Mouse (Mus musculus) stomach, postnatal 0 days (tissue): ENCODE measurements at regions not wholly inside any gene's neighbourhood (a gene's known extent, or its start where the extent isn't known, plus 50 kb on each side); places are given as distances from the start of the nearest gene placed in this dataset.

ENCODE experiments used
- ATAC-seq: fragments of 200-750 bp; cut with Nextera tagmentation; 2 replicates; pipeline ENCODE4 v1.8.0; 2017; ENCODE audit not compliant: low FRiP score, low TSS enrichment
- DNase-seq: peaks from one replicate; pipeline ENCODE4 v3.0.0-alpha.2; 2016; ENCODE audit warnings: low spot score
- H3K27ac ChIP-seq: fragments of 300-500 bp; sonication (generic); replicated peaks from 2 replicates; pipeline ENCODE4 v1.5.1; 2014; ENCODE audit warnings: mild to moderate bottlenecking, control low read depth
- H3K27me3 ChIP-seq: fragments of 300-500 bp; sonication (generic); 2 replicates; pipeline ENCODE4 v1.6.1; 2014; ENCODE audit warnings: low read length; ENCODE audit not compliant: control insufficient read depth, insufficient read depth
- H3K36me3 ChIP-seq: fragments of 300-500 bp; sonication (generic); 2 replicates; pipeline ENCODE4 v1.6.1; 2014; ENCODE audit warnings: low read length, mixed read lengths; ENCODE audit not compliant: control insufficient read depth, insufficient read depth
- H3K4me1 ChIP-seq: fragments of 300-500 bp; sonication (generic); replicated peaks from 2 replicates; pipeline ENCODE4 v1.6.1; 2014; ENCODE audit warnings: antibody characterized with exemption; ENCODE audit not compliant: control insufficient read depth, insufficient read depth
- H3K4me2 ChIP-seq: fragments of 300-500 bp; sonication (generic); replicated peaks from 2 replicates; pipeline ENCODE4 v1.6.1; 2014; ENCODE audit warnings: low read depth, mild to moderate bottlenecking, control low read depth, moderate library complexity
- H3K4me3 ChIP-seq: fragments of 300-500 bp; sonication (generic); 2 replicates; pipeline ENCODE4 v1.5.1; 2014; ENCODE audit warnings: low read depth, low read length, control low read depth
- H3K9ac ChIP-seq: fragments of 300-500 bp; sonication (generic); 2 replicates; pipeline ENCODE4 v1.6.1; 2014; ENCODE audit warnings: mild to moderate bottlenecking, low read length, control low read depth, mixed read lengths
- H3K9me3 ChIP-seq: fragments of 300-500 bp; sonication (generic); 2 replicates; pipeline ENCODE4 v1.6.1; 2016; ENCODE audit warnings: low read length; ENCODE audit not compliant: control insufficient read depth
- CTCF ChIP-seq: IDR thresholded peaks from 2 replicates; pipeline ENCODE4 v1.5.1; 2016; ENCODE audit warnings: antibody characterized with exemption, low read depth, mild to moderate bottlenecking, moderate library complexity
- EP300 ChIP-seq: optimal IDR thresholded peaks from 2 replicates; pipeline ENCODE3; 2016; ENCODE audit warnings: antibody characterized with exemption
- WGBS: fragments of 180-500 bp; shearing (Covaris S2); extraction: QIAGEN DNeasy Blood & Tissue Kit; methylation state at CpG from one replicate; pipeline ENCODE4 v1.1.7; 2014; 5-methylcytosine and 5-hydroxymethylcytosine counted together

GRCm38 (mm10) chr3:45981851-45982250 lies 466.2 kb downstream of the Pabpc4l start:
- no peak for DNase-seq
- no peak for ATAC-seq
- H3K9me3 ChIP-seq = no peaks in the 10 kb centered on the region
- no peaks in the 10 kb centered on the region for H3K4me1 ChIP-seq
- TF ChIP-seq EP300 (no peak), CTCF (no peak)
- no peak overlapping the region for H3K4me2 ChIP-seq
- no peak overlapping the region for H3K27ac ChIP-seq
- H3K27me3 ChIP-seq = no peaks in the 10 kb centered on the region
- 32% methylated on average over 3 of the region's 3 CpGs for WGBS
- no peak overlapping the region for H3K4me3 ChIP-seq
- no peaks in the 10 kb centered on the region for H3K36me3 ChIP-seq
- no peak overlapping the region for H3K9ac ChIP-seq

GRCm38 (mm10) chr3:45968655-45969054 lies 479.4 kb downstream of the Pabpc4l start:
- 47% methylated on average over 3 of the region's 3 CpGs for WGBS
- ATAC-seq = no peak
- Histone ChIP-seq H3K4me1 (no peaks in the 10 kb centered on the region), H3K27ac (no peak overlapping the region), H3K4me3 (no peak overlapping the region), H3K9me3 (no peaks in the 10 kb centered on the region), H3K27me3 (no peaks in the 10 kb centered on the region), H3K9ac (no peak overlapping the region), H3K4me2 (no peak overlapping the region), H3K36me3 (no peaks in the 10 kb centered on the region)
- TF ChIP-seq EP300 = no peak
- DNase-seq = no peak

- Histone ChIP-seq H3K9me3 (no peaks in the 10 kb centered on the region), H3K9ac (no peak overlapping the region), H3K27ac (no peak overlapping the region), H3K27me3 (no peaks in the 10 kb centered on the region), H3K4me2 (no peak overlapping the region), H3K4me3 (no peak overlapping the region), H3K4me1 (no peaks in the 10 kb centered on the region), H3K36me3 (no peaks in the 10 kb centered on the region)
- ATAC-seq (no peak), DNase-seq (no peak)
- WGBS = 77% methylated on average over 1 of the region's 1 CpGs
- no peak for TF ChIP-seq CTCF
- no peak for TF ChIP-seq EP300
Observed at GRCm38 (mm10) chr3:45934435-45934834, 513.6 kb downstream of the Pabpc4l start.

GRCm38 (mm10) chr3:45924338-45924737 lies 523.7 kb downstream of the Pabpc4l start:
- no peak for ATAC-seq
- Histone ChIP-seq H3K4me1 (no peaks in the 10 kb centered on the region), H3K27me3 (no peaks in the 10 kb centered on the region), H3K4me2 (no peak overlapping the region), H3K9ac (no peak overlapping the region), H3K9me3 (no peaks in the 10 kb centered on the region), H3K27ac (no peak overlapping the region), H3K4me3 (no peak overlapping the region), H3K36me3 (no peaks in the 10 kb centered on the region)
- DNase-seq = no peak
- no peak for TF ChIP-seq EP300
- TF ChIP-seq CTCF = peak; percentile 42
- 78% methylated on average over 1 of the region's 1 CpGs for WGBS
